Mouse (Mus musculus): ENCODE data around the gene Clmp. TPM values are rescaled to one million over a fixed set of nuclear protein-coding genes. Genes with fewer than 3 reads are reported as not detected.
A peak's percentile ranks its signal among the peaks of the same experiment; 100 is the strongest.
"Not testable (repeated sequence)": the region's sequence is repeated elsewhere in the genome, so short reads cannot be mapped to it uniquely, and the experiment has no call there.

Clmp gene
- polyA plus RNA-seq, 1 experiment, result 11.8 TPM

GRCm38 (mm10) chr9:40795562-40795961 is 109.8 kb downstream of the Clmp start:
- Histone ChIP-seq H3K4me3 (replicated peaks; ENCODE audit: extremely low read depth, low read depth, low read length) (no peak overlapping the region), H3K4me1 (ENCODE audit: control insufficient read depth, insufficient read depth, low read length) (peaks cover 6% of the 10 kb centered on the region; the same call in 1 of the 2 replicates)
- TF ChIP-seq CTCF (IDR thresholded peaks at IDR 0.05; ENCODE audit: insufficient read depth, low read length), result no peak
- no peak for TF ChIP-seq POLR2A (IDR thresholded peaks at IDR 0.05; ENCODE audit: borderline replicate concordance, extremely low read depth, low read depth, low read length)
- no peak for DNase-seq
- 63% methylated on average over 2 of the region's 2 CpGs for WGBS

DNA sequence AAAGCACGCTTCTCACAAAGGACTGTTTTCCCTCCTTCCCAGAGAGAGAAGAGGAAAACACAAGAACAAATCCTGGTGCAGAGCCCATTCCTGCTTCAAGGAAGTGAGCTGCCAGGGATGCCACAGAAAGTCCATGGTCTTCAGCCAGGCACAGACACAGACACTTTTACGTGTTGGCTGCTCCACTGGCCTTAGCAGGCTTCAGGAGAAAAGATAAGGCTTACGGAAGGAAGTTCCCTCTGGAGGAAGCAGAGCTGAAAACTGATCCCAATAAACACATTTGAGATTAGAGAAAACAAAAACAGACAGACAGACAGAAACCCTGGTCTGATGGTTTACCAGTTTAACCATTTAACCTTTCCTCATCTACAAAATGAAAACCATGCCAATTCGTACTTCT is 110.3 kb downstream of the Clmp start:
- DNase-seq, result no peak
- peaks cover 6% of the 10 kb centered on the region; the same call in 1 of the 2 replicates for H3K4me1 ChIP-seq (ENCODE audit: control insufficient read depth, insufficient read depth, low read length)
- WGBS, result 54% methylated on average over 4 of the region's 4 CpGs
- H3K4me3 ChIP-seq (replicated peaks; ENCODE audit: extremely low read depth, low read depth, low read length), result no peak overlapping the region
- no peak for TF ChIP-seq CTCF (IDR thresholded peaks at IDR 0.05; ENCODE audit: insufficient read depth, low read length)
- TF ChIP-seq POLR2A (IDR thresholded peaks at IDR 0.05; ENCODE audit: borderline replicate concordance, extremely low read depth, low read depth, low read length), result no peak

- 82% methylated on average over 9 of the region's 9 CpGs for WGBS
- no peak for TF ChIP-seq POLR2A (IDR thresholded peaks at IDR 0.05; ENCODE audit: borderline replicate concordance, extremely low read depth, low read depth, low read length)
- no peak for TF ChIP-seq CTCF (IDR thresholded peaks at IDR 0.05; ENCODE audit: insufficient read depth, low read length)
Measured at GRCm38 (mm10) chr9:40798247-40798960, 112.6 kb downstream of the Clmp start.

DNA sequence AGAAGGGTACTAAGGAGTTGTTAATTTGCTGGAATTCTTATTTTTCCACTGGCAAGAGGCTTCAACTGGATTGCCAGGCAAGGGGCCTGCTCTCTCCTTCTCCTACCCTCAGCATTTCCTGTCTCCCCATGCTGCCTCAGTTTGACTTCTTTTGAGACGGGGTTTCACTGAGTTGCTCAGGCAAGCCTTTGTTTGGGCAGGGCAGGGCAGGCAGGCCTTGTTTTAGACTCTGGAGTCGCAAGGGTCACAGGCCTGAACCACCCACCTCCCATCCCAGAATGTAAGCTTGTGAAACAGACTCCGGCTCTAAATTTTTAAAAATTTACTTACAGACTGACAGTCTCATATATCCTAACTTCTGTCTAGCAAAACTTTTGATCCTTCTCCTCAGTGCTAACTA is 113.3 kb downstream of the Clmp start:
- 47% methylated on average over 3 of the region's 3 CpGs for whole genome bisulfite sequencing
- H3K4me3 ChIP-seq (replicated peaks; ENCODE audit: extremely low read depth, low read depth, low read length), result no peak overlapping the region
- peaks cover 9% of the 10 kb centered on the region; the same call in 1 of the 2 replicates for H3K4me1 ChIP-seq (ENCODE audit: control insufficient read depth, insufficient read depth, low read length)
- no peak for DNase-seq
- no peak for TF ChIP-seq CTCF (IDR thresholded peaks at IDR 0.05; ENCODE audit: insufficient read depth, low read length)
- no peak for TF ChIP-seq POLR2A (IDR thresholded peaks at IDR 0.05; ENCODE audit: borderline replicate concordance, extremely low read depth, low read depth, low read length)

More at GRCm38 (mm10) chr9:40798247-40798960, 112.6 kb downstream of the Clmp start:
- Histone ChIP-seq H3K4me1 (ENCODE audit: control insufficient read depth, insufficient read depth, low read length) (peaks cover 7% of the 10 kb centered on the region; the same call in 1 of the 2 replicates), H3K4me3 (replicated peaks; ENCODE audit: extremely low read depth, low read depth, low read length) (no peak overlapping the region)
- no peak for DNase-seq

- under 1% methylated on average over 30 of the region's 30 CpGs for WGBS
Measured at GRCm38 (mm10) chr9:40799837-40800501, 114.2 kb downstream of the Clmp start.

GRCm38 (mm10) chr9:40800675-40801612 is 115.2 kb downstream of the Clmp start, which contains the start of gene Hspa8:
TSS of gene Hspa8 (plus strand) at chr9:40800984.
- Histone ChIP-seq H3K4me1 (ENCODE audit: control insufficient read depth, insufficient read depth, low read length) (peaks cover 14% of the 10 kb centered on the region), H3K4me3 (replicated peaks; ENCODE audit: extremely low read depth, low read depth, low read length) (peak within 1 kb of the TSS; percentile 91)
- under 1% methylated on average over 83 of the region's 83 CpGs for WGBS
- DNase-seq, result peak; percentile 100
- TF ChIP-seq CTCF (IDR thresholded peaks at IDR 0.05; ENCODE audit: insufficient read depth, low read length) (no peak), POLR2A (IDR thresholded peaks at IDR 0.05; ENCODE audit: borderline replicate concordance, extremely low read depth, low read depth, low read length) (peak; percentile 100)

More at GRCm38 (mm10) chr9:40799837-40800501, 114.2 kb downstream of the Clmp start:
- H3K4me3 ChIP-seq (replicated peaks; ENCODE audit: extremely low read depth, low read depth, low read length), result peak overlapping the region; percentile 91
- DNase-seq, result peak; percentile 75
- peaks cover 9% of the 10 kb centered on the region for H3K4me1 ChIP-seq (ENCODE audit: control insufficient read depth, insufficient read depth, low read length)
- peak; percentile 78; the same call in 1 of the 2 replicates for TF ChIP-seq POLR2A (IDR thresholded peaks at IDR 0.05; ENCODE audit: borderline replicate concordance, extremely low read depth, low read depth, low read length)
- no peak for TF ChIP-seq CTCF (IDR thresholded peaks at IDR 0.05; ENCODE audit: insufficient read depth, low read length)

DNA sequence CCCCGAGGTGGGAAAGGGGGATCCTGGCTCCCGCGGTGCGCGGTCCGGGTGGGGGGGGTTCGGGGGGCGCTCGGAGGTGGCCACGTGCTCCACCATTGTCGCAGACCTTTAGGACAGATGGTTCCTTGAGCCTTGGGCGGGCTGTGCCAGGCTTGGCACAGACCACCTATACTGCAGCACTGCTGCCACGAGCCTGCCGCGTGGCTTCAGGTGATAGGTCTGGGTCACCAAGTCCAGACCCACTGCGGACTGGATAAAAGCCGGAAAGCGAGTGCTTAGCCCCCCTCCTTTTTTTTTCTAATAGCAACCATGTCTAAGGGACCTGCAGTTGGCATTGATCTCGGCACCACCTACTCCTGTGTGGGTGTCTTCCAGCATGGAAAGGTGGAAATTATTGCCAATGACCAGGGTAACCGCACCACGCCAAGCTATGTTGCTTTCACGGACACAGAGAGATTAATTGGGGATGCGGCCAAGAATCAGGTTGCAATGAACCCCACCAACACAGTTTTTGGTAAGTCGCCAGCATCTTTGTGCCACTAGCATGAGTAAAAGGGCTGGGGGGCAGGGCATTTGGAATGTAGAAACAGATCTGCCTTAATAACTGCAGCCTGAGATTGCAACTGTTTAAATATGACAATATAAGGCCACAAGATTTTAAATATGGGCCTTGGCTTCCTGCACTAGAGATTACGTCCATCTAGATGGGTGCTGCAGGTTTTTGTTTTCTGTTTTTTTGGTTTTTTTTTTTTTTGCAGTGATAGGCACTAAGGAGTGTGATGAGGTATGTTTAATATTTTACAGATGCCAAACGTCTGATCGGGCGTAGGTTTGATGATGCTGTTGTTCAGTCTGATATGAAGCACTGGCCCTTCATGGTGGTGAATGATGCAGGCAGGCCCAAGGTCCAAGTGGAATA is 116.1 kb downstream of the Clmp start:
- Histone ChIP-seq H3K4me1 (ENCODE audit: control insufficient read depth, insufficient read depth, low read length) (peaks cover 18% of the 10 kb centered on the region), H3K4me3 (replicated peaks; ENCODE audit: extremely low read depth, low read depth, low read length) (peak overlapping the region; percentile 75)
- under 1% methylated on average over 28 of the region's 28 CpGs for WGBS
- peak; percentile 58; the same call in 1 of the 2 replicates for TF ChIP-seq POLR2A (IDR thresholded peaks at IDR 0.05; ENCODE audit: borderline replicate concordance, extremely low read depth, low read depth, low read length)
- peak; percentile 34 for DNase-seq

DNA sequence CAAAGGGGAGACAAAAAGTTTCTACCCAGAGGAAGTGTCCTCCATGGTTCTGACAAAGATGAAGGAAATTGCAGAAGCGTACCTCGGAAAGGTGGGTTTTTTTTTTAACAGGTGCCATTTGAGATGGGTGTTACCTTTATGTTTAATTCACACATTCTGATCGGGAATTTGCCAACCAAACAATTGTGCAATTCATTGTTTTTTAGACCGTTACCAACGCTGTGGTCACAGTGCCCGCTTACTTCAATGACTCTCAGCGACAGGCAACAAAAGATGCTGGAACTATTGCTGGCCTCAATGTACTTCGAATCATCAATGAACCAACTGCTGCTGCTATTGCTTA is 116.7 kb downstream of the Clmp start:
- WGBS, result 2% methylated on average over 8 of the region's 8 CpGs
- not testable (repeated sequence) for DNase-seq

DNA sequence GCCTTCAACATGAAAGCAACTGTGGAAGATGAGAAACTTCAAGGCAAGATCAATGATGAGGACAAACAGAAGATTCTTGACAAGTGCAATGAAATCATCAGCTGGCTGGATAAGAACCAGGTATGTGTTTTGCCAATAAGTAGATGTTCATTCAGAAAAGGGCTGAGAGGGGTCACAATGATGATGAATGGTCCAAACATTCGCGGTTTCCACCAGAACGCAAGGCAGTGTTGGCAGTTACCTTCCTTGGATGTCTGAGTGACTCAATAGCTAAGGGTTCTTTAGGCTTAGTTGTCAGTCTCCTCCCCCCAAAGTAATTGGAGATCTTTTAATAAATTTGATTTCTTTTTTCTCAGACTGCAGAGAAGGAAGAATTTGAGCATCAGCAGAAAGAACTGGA is 118.8 kb downstream of the Clmp start:
- H3K4me1 ChIP-seq (ENCODE audit: control insufficient read depth, insufficient read depth, low read length), result peaks cover 26% of the 10 kb centered on the region
- 47% methylated on average over 3 of the region's 3 CpGs for WGBS

More for the DNA sequence above, 116.7 kb downstream of the Clmp start:
- Histone ChIP-seq H3K4me1 (ENCODE audit: control insufficient read depth, insufficient read depth, low read length) (peaks cover 24% of the 10 kb centered on the region), H3K4me3 (replicated peaks; ENCODE audit: extremely low read depth, low read depth, low read length) (peak overlapping the region; percentile 13)

More for the DNA sequence above, 118.8 kb downstream of the Clmp start:
- DNase-seq; H3K4me3 ChIP-seq (replicated peaks; ENCODE audit: extremely low read depth, low read depth, low read length): not testable (repeated sequence)
